Mouse (Mus musculus): ENCODE measurements at regions not wholly inside any gene's neighbourhood (a gene's known extent, or its start where the extent isn't known, plus 50 kb on each side); places are given as distances from the start of the nearest gene placed in this dataset.

- no peak for DNase-seq (ENCODE audit: low read depth, low spot score)
Measured at GRCm38 (mm10) chr8:35991936-35992603, 226.5 kb downstream of the Gm19410 start.

- DNase-seq (ENCODE audit: low read depth, low spot score), result no peak
Measured at GRCm38 (mm10) chr8:35996330-35997077, 230.9 kb downstream of the Gm19410 start.

- DNase-seq (ENCODE audit: low read depth, low spot score), result no peak
Measured at GRCm38 (mm10) chr8:35999584-35999983, 234.0 kb downstream of the Gm19410 start.

GRCm38 (mm10) chr8:36004387-36004786 is 238.8 kb downstream of the Gm19410 start:
- DNase-seq (ENCODE audit: low read depth, low spot score), result no peak

GRCm38 (mm10) chr8:36005536-36005935 is 239.9 kb downstream of the Gm19410 start:
- no peak for DNase-seq (ENCODE audit: low read depth, low spot score)

GRCm38 (mm10) chr8:36007724-36008123 is 242.1 kb downstream of the Gm19410 start:
- DNase-seq (ENCODE audit: low read depth, low spot score), result no peak

GRCm38 (mm10) chr8:36009565-36009964 is 244.0 kb downstream of the Gm19410 start:
- DNase-seq (ENCODE audit: low read depth, low spot score), result no peak

GRCm38 (mm10) chr8:36010446-36011217 is 245.0 kb downstream of the Gm19410 start:
- DNase-seq (ENCODE audit: low read depth, low spot score), result no peak

- no peak for DNase-seq (ENCODE audit: low read depth, low spot score)
Measured at GRCm38 (mm10) chr8:36014862-36015261, 249.3 kb downstream of the Gm19410 start.

- no peak for DNase-seq (ENCODE audit: low read depth, low spot score)
Measured at GRCm38 (mm10) chr8:36016321-36017114, 250.9 kb downstream of the Gm19410 start.

- no peak for DNase-seq (ENCODE audit: low read depth, low spot score)
Measured at GRCm38 (mm10) chr8:36018993-36019753, 253.6 kb downstream of the Gm19410 start.

- no peak for DNase-seq (ENCODE audit: low read depth, low spot score)
Measured at GRCm38 (mm10) chr8:36019895-36020294, 254.3 kb downstream of the Gm19410 start.

GRCm38 (mm10) chr8:36027586-36027985 is 262.0 kb downstream of the Gm19410 start:
- DNase-seq (ENCODE audit: low read depth, low spot score), result no peak

GRCm38 (mm10) chr8:36028121-36028955 is 262.7 kb downstream of the Gm19410 start:
- DNase-seq (ENCODE audit: low read depth, low spot score), result peak; percentile 41

- DNase-seq (ENCODE audit: low read depth, low spot score), result no peak
Measured at GRCm38 (mm10) chr8:36029445-36029844, 263.9 kb downstream of the Gm19410 start.

- no peak for DNase-seq (ENCODE audit: low read depth, low spot score)
Measured at GRCm38 (mm10) chr8:36030237-36030636, 264.6 kb downstream of the Gm19410 start.

- DNase-seq (ENCODE audit: low read depth, low spot score), result no peak
Measured at GRCm38 (mm10) chr8:36031966-36032719, 266.6 kb downstream of the Gm19410 start.

GRCm38 (mm10) chr8:36035339-36035738 is 269.7 kb downstream of the Gm19410 start:
- DNase-seq (ENCODE audit: low read depth, low spot score), result no peak

GRCm38 (mm10) chr8:36036271-36036670 is 270.7 kb downstream of the Gm19410 start:
- DNase-seq (ENCODE audit: low read depth, low spot score), result no peak

Measured in A20 (cell line).